Mouse (Mus musculus) forebrain, embryonic 11.5 days (tissue): ENCODE measurements around the gene Zfhx3. TPM values are rescaled to one million over a fixed set of nuclear protein-coding genes. Genes with fewer than 3 reads are reported as not detected.

Experiments used
- ATAC-seq: fragments of 200-750 bp; cut with Nextera tagmentation; replicated peaks from 2 replicates; pipeline ENCODE4 v1.8.0; 2017; ENCODE audit warnings: moderate TSS enrichment; ENCODE audit not compliant: low FRiP score
- DNase-seq: peaks from one replicate; pipeline ENCODE4 v3.0.0-alpha.2; 2017; ENCODE audit warnings: low spot score
- H3K27ac ChIP-seq: fragments of 300-500 bp; sonication (generic); 2 replicates; pipeline ENCODE4 v1.5.1; 2014; ENCODE audit warnings: low read depth, low read length
- H3K27me3 ChIP-seq: fragments of 300-500 bp; sonication (generic); 2 replicates; pipeline ENCODE4 v1.6.1; 2014; ENCODE audit warnings: mild to moderate bottlenecking, low read length, mixed read lengths; ENCODE audit not compliant: control insufficient read depth, insufficient read depth
- H3K36me3 ChIP-seq: fragments of 300-500 bp; sonication (generic); 2 replicates; pipeline ENCODE4 v1.6.1; 2014; ENCODE audit warnings: mild to moderate bottlenecking, low read length, moderate library complexity, mixed read lengths; ENCODE audit not compliant: control insufficient read depth, insufficient read depth
- H3K4me1 ChIP-seq: fragments of 300-500 bp; sonication (generic); replicated peaks from 2 replicates; pipeline ENCODE4 v1.6.1; 2014; ENCODE audit warnings: low read length, mixed read lengths; ENCODE audit not compliant: control insufficient read depth, insufficient read depth
- H3K4me2 ChIP-seq: fragments of 300-500 bp; sonication (generic); 2 replicates; pipeline ENCODE4 v1.6.1; 2014; ENCODE audit warnings: low read depth, mild to moderate bottlenecking, low read length, moderate library complexity, mixed read lengths; ENCODE audit not compliant: severe bottlenecking
- H3K4me3 ChIP-seq: fragments of 300-500 bp; sonication (generic); 2 replicates; pipeline ENCODE4 v1.5.1; 2014; ENCODE audit warnings: low read depth, low read length
- H3K9ac ChIP-seq: fragments of 300-500 bp; sonication (generic); 2 replicates; pipeline ENCODE4 v1.6.1; 2014; ENCODE audit warnings: low read length
- H3K9me3 ChIP-seq: fragments of 300-500 bp; sonication (generic); 2 replicates; pipeline ENCODE4 v1.6.1; 2016; ENCODE audit warnings: low read length, mixed read lengths; ENCODE audit not compliant: control insufficient read depth
- WGBS: fragments of 180-500 bp; shearing (Covaris S2); extraction: QIAGEN DNeasy Blood & Tissue Kit; methylation state at CpG from one replicate; pipeline ENCODE4 v1.1.7; 2014; 5-methylcytosine and 5-hydroxymethylcytosine counted together
- polyA plus RNA-seq: library from polyadenylated mRNA; unstranded; fragments of >200 nt; fragmentation: Nextera tagmentation; extraction: Ambion mirVana; gene quantifications from 2 replicates; pipeline ENCODE4 v1.2.1, GENCODE M21; 2014

Gene Zfhx3
- polyA plus RNA-seq, 1 experiment from 2014 or later, result 22.9 TPM

GRCm38 (mm10) chr8:108888924-108889323, 946.5 kb downstream of the Zfhx3 start:
- Histone ChIP-seq H3K9ac (no peak overlapping the region), H3K9me3 (no peaks in the 10 kb centered on the region), H3K4me2 (no peak overlapping the region), H3K27me3 (peaks cover 3% of the 10 kb centered on the region; the same call in 1 of the 2 replicates), H3K27ac (no peak overlapping the region), H3K4me3 (no peak overlapping the region), H3K4me1 (peaks cover 21% of the 10 kb centered on the region; the same call in 1 of the 2 replicates), H3K36me3 (no peaks in the 10 kb centered on the region)
- WGBS, result 21% methylated on average over 4 of the region's 4 CpGs
- ATAC-seq (no peak), DNase-seq (no peak)

GRCm38 (mm10) chr8:108889406-108889805, 947.0 kb downstream of the Zfhx3 start:
- Histone ChIP-seq H3K9me3 (no peaks in the 10 kb centered on the region), H3K4me3 (no peak overlapping the region), H3K4me2 (peak overlapping the region; percentile 12; the same call in 1 of the 2 replicates), H3K9ac (no peak overlapping the region), H3K27ac (no peak overlapping the region), H3K27me3 (peaks cover 3% of the 10 kb centered on the region; the same call in 1 of the 2 replicates), H3K4me1 (peaks cover 21% of the 10 kb centered on the region; the same call in 1 of the 2 replicates), H3K36me3 (no peaks in the 10 kb centered on the region)
- DNase-seq (no peak), ATAC-seq (no peak)
- 25% methylated on average over 5 of the region's 5 CpGs for WGBS

- H3K4me1 ChIP-seq, result peaks cover 16% of the 10 kb centered on the region; the same call in 1 of the 2 replicates
- ATAC-seq (no peak), DNase-seq (no peak)
- no peak overlapping the region for H3K9ac ChIP-seq
- H3K4me3 ChIP-seq, result no peak overlapping the region
- no peaks in the 10 kb centered on the region for H3K9me3 ChIP-seq
- no peak overlapping the region for H3K27ac ChIP-seq
- no peaks in the 10 kb centered on the region for H3K36me3 ChIP-seq
- H3K4me2 ChIP-seq, result no peak overlapping the region
- WGBS, result 80% methylated on average over 10 of the region's 10 CpGs
- peaks cover 5% of the 10 kb centered on the region; the same call in 1 of the 2 replicates for H3K27me3 ChIP-seq
Measured at GRCm38 (mm10) chr8:108894287-108894686, 951.8 kb downstream of the Zfhx3 start.

DNA sequence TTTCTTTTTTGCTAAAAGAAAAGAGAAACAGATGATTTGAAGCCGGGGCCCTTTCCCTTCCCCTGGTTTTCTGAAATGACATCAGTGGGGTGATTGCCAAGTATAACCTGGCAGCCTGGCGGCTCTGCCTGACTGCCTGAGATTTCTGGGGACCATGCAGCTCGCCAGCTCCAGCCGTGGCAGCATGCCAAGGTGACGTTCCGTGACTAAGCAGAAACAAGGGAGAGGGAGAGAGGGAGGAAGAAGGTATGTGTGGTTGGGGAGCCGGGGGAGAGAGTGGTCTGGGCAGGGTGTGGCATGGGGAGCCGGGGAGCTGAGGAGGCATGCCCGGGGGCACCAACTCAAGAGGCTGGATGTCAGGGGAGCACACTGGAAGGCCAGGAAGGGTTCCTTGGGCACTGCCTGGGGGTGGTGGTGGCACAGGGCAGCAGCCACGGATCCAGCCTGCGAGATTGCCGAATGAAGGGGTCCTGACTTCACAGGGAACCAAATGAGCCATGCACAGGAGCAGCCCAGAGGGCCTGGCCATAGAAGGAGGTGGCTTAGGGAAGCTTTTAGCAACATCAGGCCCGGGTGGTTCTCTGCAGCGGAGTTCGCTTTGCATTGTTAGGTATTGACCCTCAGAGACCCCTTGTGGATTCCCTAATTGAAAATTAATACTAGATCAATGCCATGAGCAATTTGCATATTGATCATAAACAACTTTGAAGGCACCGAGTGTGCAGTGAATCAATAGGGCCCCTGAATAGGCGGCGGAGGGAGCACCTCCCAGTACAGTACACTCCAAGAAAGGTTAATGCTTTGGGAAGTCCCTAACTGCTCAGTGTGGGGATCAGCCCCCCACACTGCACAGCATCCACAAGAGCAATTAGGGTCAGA, 954.3 kb downstream of the Zfhx3 start:
- WGBS, result 41% methylated on average over 18 of the region's 18 CpGs
- no peak overlapping the region for H3K4me2 ChIP-seq
- no peak; the same call in 1 of the 2 replicates for ATAC-seq

GRCm38 (mm10) chr8:108897347-108898100, 955.1 kb downstream of the Zfhx3 start:
- ATAC-seq (no peak), DNase-seq (no peak)
- no peak overlapping the region for H3K4me3 ChIP-seq
- H3K4me2 ChIP-seq, result no peak overlapping the region
- H3K36me3 ChIP-seq, result no peaks in the 10 kb centered on the region
- H3K4me1 ChIP-seq, result peaks cover 25% of the 10 kb centered on the region
- H3K9me3 ChIP-seq, result no peaks in the 10 kb centered on the region
- 0 out of 2 replicates have a peak overlapping the region, but pooled peaks have one; percentile 18 for H3K27ac ChIP-seq
- peaks cover 5% of the 10 kb centered on the region; the same call in 1 of the 2 replicates for H3K27me3 ChIP-seq
- H3K9ac ChIP-seq, result no peak overlapping the region
- 42% methylated on average over 7 of the region's 7 CpGs for WGBS

More for the DNA sequence above, 954.3 kb downstream of the Zfhx3 start:
- H3K27ac ChIP-seq, result 0 out of 2 replicates have a peak overlapping the region, but pooled peaks have one; percentile 18
- peaks cover 5% of the 10 kb centered on the region; the same call in 1 of the 2 replicates for H3K27me3 ChIP-seq
- H3K4me3 ChIP-seq, result no peak overlapping the region
- no peak overlapping the region for H3K9ac ChIP-seq
- peaks cover 25% of the 10 kb centered on the region for H3K4me1 ChIP-seq
- no peaks in the 10 kb centered on the region for H3K36me3 ChIP-seq
- H3K9me3 ChIP-seq, result no peaks in the 10 kb centered on the region
- peak; percentile 76 for DNase-seq

- H3K4me3 ChIP-seq, result no peak overlapping the region
- H3K4me1 ChIP-seq, result peaks cover 25% of the 10 kb centered on the region
- no peak overlapping the region for H3K4me2 ChIP-seq
- DNase-seq, result no peak
- ATAC-seq, result no peak; the same call in 1 of the 2 replicates
- H3K9ac ChIP-seq, result no peak overlapping the region
- WGBS, result 65% methylated on average over 14 of the region's 14 CpGs
- H3K9me3 ChIP-seq, result no peaks in the 10 kb centered on the region
- H3K27me3 ChIP-seq, result peaks cover 5% of the 10 kb centered on the region; the same call in 1 of the 2 replicates
- H3K36me3 ChIP-seq, result no peaks in the 10 kb centered on the region
- H3K27ac ChIP-seq, result no peak overlapping the region
Measured at GRCm38 (mm10) chr8:108899251-108899771, 956.9 kb downstream of the Zfhx3 start.

DNA sequence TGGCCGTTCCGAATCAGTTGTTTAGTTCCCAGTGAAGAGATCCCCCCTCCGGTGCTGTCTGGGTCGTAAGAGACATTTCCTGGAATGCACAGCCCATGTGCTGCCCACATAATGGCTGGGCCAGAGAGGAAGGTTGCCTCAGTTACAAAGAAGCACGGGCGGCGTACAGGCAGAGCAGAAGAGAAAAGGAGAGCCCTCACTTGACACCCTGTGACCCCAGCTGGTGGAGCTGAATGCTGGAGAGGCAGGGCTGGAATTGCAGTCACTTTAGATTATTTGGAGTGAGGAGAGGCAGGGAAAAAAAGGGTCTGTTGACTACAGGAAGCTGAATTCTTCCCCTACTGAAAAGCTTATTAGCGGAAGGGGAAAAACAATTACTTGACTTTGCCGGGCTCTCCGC, 958.1 kb downstream of the Zfhx3 start:
- no peak overlapping the region for H3K4me2 ChIP-seq
- peaks cover 23% of the 10 kb centered on the region for H3K4me1 ChIP-seq
- 16% methylated on average over 10 of the region's 10 CpGs for WGBS
- H3K4me3 ChIP-seq, result no peak overlapping the region
- no peaks in the 10 kb centered on the region for H3K36me3 ChIP-seq
- H3K27ac ChIP-seq, result no peak overlapping the region; the same call in 1 of the 2 replicates
- H3K27me3 ChIP-seq, result peaks cover 5% of the 10 kb centered on the region; the same call in 1 of the 2 replicates
- H3K9me3 ChIP-seq, result no peaks in the 10 kb centered on the region
- ATAC-seq (peak; percentile 61; the same call in 1 of the 2 replicates), DNase-seq (no peak)
- no peak overlapping the region for H3K9ac ChIP-seq

- peaks cover 23% of the 10 kb centered on the region for H3K4me1 ChIP-seq
- 71% methylated on average over 14 of the region's 14 CpGs for WGBS
- ATAC-seq, result no peak
- no peak overlapping the region for H3K9ac ChIP-seq
- H3K4me3 ChIP-seq, result no peak overlapping the region
- DNase-seq, result no peak
- no peak overlapping the region for H3K27ac ChIP-seq
- peaks cover 5% of the 10 kb centered on the region; the same call in 1 of the 2 replicates for H3K27me3 ChIP-seq
- H3K9me3 ChIP-seq, result no peaks in the 10 kb centered on the region
- H3K4me2 ChIP-seq, result no peak overlapping the region
- no peaks in the 10 kb centered on the region for H3K36me3 ChIP-seq
Measured at GRCm38 (mm10) chr8:108901208-108901607, 958.8 kb downstream of the Zfhx3 start.
